Mouse (Mus musculus) telencephalon, adult 2 months (tissue): ENCODE data around the gene Vdac2.

Source experiments
- DNase-seq: peaks from one replicate; pipeline ENCODE4 v3.0.0-alpha.2; 2011; ENCODE audit warnings: low read depth, low spot score

Gene Vdac2

DNA sequence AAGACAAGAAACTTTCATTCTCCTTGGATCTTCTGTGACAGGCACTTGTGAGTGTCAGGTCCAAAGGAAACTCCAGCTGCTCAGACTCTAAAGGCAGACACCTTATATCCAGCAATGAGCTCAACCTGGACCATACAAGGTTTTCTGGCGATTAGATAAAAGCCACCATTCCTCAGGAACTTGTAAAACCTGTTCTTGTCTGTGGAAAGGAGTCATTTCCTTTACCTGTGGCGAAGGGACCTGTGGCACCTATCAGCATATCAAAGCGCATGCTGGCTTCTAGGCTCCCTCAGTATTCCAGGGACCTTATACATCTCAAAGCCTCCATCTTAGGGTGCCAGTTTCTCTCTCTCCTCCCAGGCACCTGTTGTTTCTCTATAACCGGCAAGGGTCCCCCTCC lies 7.6 kb upstream of the Vdac2 start:
- DNase-seq: no peak

DNA sequence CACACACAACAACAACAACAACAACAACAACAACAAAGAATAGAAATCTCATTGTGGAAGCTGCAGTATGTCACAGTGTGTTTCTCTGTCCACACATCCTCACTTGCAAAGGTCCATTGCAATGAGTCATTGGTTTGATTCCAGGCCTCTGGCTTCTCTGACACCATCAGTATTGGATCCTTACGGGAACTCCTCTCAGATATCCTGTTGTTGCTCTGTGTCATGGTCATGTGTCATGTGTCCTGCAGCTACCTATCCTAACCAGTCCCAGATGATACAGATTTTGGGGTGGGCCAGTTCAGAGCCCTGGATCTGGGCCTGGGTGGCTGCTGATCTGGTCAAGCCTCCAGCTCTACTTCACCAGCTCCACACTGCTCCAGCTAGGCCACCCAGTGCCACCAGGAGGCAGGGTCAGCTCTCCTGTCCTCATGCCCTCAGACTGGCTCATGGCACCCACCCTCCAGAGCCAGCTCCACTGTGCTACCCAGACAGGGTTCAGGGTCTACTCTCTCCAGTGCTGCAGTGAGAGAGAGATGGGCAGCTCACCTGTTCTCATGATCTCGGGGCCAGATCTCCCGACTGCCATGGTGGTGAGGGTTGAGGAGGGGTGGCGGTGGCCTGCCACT lies 4.0 kb upstream of the Vdac2 start:
- no peak for DNase-seq

- no peak for DNase-seq
Observed at GRCm38 (mm10) chr14:21822307-21822706, 2.7 kb upstream of the Vdac2 start.

GRCm38 (mm10) chr14:21822795-21823374 lies 2.2 kb upstream of the Vdac2 start:
- peak; percentile 74 for DNase-seq

DNA sequence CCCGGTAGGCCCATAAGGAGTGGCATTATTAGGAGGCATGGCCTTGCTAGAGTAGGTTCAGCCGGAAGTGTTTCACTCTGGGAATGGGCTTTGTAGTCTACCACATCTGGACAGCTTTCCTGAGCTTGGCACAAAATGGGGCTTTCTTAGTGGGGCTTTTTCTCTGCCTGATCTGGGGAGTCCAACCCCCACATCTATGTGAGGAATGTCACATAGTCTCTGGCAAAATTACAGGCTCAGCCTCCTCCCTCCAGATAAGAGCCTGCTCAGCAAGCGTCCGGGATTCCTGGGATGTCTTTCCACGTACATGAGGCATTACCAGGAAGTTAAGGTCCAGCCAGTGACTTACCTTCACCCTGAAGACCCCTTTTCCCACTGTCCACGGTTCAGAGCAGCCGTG lies 1.1 kb upstream of the Vdac2 start:
- no peak for DNase-seq

- no peak for DNase-seq
Observed at GRCm38 (mm10) chr14:21825786-21826491, 901 bp downstream of the Vdac2 start.

DNA sequence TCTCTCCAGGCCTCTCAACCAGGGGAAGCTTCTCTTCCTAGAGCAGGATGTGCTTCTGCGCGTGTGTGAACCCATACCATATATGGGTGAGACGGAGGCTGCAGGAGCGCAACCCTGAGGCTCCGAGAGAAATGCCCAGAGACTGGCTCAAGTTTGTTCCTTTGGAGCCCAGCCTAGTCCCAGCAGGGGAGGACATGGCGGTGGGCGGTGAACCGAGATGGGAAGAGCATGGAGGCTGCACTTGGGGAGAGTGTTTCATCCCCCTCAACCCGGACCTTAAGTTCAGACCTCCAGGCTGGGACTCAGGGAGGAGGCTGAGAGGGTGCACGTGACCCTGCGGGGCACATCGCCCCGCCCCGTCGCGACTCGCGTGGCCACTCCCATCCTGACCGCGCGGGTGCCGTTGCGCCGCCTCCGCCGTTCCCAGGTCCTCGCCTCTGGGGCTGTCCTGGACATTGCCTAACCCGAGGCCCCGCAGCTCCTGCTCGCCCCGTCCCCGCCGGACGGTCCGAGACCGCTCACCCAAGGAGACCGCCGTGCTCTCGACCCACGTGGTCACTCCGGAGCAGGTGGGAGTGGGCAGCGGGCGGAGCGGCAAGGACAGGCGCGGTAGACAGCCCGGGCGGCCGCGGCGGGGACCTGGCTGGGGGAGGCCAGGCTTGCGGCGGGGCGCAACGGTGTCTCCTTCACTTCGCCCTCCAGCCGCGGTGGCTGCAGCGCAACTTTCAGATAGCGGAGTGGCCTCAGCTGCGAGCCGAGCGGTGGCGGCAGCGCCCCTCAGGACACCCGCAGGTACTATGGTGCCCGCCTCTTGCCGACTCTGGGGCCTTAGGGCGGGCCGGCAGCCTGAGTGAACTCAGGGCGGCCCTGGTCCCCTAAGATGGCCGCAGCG lies 6.1 kb downstream of the Vdac2 start:
- peak; percentile 93 for DNase-seq

GRCm38 (mm10) chr14:21831830-21832403 lies 6.9 kb downstream of the Vdac2 start:
- no peak for DNase-seq

GRCm38 (mm10) chr14:21838336-21839017 lies 13.4 kb downstream of the Vdac2 start:
- no peak for DNase-seq

GRCm38 (mm10) chr14:21841819-21842592 lies 17.0 kb downstream of the Vdac2 start:
- DNase-seq: peak; percentile 55

DNA sequence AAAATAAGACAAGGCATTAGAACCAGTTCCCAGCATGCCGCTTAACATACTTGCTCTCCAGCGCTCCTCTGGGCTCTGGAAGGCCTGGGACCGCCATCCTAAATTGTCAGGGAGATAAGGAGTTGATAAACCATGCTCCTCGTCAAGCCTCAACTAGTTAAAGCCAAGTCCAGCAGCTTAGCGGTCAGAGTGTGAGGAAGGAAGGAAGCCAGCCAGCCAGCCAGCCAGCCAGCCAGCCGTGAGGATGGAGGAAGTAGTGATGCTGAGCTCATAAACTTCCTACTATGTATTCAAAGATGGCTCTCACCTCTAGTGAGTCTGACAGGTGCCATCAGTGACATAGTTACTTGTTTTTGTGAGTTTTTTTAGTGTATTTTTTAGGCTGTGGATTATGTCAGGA lies 18.2 kb downstream of the Vdac2 start:
- no peak for DNase-seq

GRCm38 (mm10) chr14:21846827-21847380 lies 21.9 kb downstream of the Vdac2 start:
- no peak for DNase-seq

DNA sequence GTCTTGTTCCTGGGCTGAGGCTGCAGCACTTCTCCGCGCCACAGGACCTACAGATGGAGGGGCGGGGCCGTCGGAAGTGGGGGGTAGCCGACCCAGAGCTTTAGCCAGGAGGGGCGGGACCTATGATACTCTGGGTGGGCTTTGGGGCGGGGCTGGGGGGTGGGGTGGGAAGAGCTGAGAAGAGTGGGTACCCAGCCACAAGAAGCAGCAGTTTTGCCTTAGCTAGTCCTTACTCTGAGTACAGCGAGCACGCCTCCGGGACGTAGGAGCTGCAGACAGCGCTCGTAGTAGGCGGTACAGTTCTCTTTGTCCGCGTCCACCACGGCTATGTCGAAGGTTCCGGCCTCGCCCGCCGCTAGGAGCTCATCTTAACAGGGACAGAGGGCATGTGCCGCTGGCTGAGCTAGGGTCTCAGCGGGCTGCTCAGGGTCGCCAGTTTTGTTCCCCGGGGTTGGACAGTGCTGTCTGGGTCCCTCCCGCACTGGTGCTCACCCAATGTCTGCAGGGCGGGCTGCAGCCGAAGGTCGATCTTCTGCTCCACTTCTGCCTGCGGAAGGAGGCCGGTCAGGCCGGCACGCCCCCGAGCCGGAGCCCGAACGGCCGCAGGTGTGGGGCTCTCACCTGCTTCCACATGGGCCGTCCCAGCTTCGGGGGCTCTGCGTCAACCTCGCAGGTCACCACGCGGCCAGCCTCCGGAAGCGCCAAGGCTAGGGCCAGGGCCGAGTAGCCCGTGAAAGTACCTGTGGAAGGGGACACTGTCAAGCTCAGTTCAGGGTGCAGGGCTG lies 22.5 kb downstream of the Vdac2 start:
- DNase-seq: no peak

- peak; percentile 85 for DNase-seq
Observed at GRCm38 (mm10) chr14:21848166-21849154, 23.4 kb downstream of the Vdac2 start, which contains the start of gene Comtd1. TSS of gene Comtd1 (minus strand) at chr14:21848977.

- no peak for DNase-seq
Observed at GRCm38 (mm10) chr14:21849524-21850418, 24.7 kb downstream of the Vdac2 start.

DNA sequence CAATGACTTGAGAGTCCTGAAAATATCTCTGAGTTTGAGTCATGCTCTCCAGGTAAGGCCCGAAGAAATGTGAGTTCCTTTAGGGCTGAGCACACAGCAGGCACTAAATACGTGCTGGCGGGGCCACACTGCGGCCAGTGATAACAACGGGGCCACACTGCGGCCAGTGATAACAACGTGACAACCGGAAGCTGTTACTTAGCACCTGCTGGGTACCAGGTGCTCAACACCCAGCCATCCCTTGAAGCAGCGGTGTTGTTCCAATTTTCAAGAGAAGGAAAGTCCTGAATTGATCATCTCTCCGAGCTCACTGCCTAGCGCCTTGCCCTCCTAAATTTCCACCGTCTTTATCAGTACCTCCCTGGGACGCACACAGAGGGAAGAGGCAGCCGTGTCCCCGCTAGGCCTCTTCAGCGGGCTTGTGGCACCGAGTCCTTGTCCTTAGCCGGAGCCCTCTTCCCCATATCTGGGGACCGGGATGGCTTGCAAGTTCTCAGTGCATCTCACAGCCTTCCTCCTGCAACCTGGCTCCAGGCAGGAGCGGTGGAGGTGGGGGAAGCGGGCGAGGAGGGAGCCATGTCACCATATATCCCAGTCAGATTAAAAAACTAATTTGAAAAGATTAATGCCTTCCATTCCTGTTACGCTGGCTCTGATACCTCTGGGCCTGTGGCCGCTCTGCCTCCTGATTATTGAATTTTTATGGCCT lies 25.5 kb downstream of the Vdac2 start:
- DNase-seq: no peak
